Mouse (Mus musculus): Measurements from ENCODE around the gene Serpine2. TPM values are rescaled to one million over a fixed set of nuclear protein-coding genes. Genes with fewer than 3 reads are reported as not detected.
A peak's percentile ranks its signal among the peaks of the same experiment; 100 is the strongest.

Serpine2 gene
- polyA plus RNA-seq (2016; fragmentation: Nextera tagmentation; extraction: Ambion mirVana): 77.5 and 101 TPM in 2 replicates

GRCm38 (mm10) chr1:79861130-79861942 is at the start of gene Serpine2:
Gene Serpine2 (minus strand): TSS chr1:79861180.
- H3K4me1 ChIP-seq: peaks cover 47% of the 10 kb centered on the region
- H3K9me3 ChIP-seq: no peaks in the 10 kb centered on the region
- H3K27me3 ChIP-seq (replicated peaks; ENCODE audit: low read depth, poor library complexity, severe bottlenecking): peaks cover 13% of the 10 kb centered on the region; the same call in 1 of the 2 replicates
- H3K36me3 ChIP-seq (replicated peaks): no peaks in the 10 kb centered on the region
- 53% methylated on average over 6 of the region's 6 CpGs for WGBS
- H3K4me3 ChIP-seq: no peak within 1 kb of the TSS
- no peak within 1 kb of the TSS for H3K27ac ChIP-seq (replicated peaks)
- no peak for DNase-seq (ENCODE audit: low spot score)

DNA sequence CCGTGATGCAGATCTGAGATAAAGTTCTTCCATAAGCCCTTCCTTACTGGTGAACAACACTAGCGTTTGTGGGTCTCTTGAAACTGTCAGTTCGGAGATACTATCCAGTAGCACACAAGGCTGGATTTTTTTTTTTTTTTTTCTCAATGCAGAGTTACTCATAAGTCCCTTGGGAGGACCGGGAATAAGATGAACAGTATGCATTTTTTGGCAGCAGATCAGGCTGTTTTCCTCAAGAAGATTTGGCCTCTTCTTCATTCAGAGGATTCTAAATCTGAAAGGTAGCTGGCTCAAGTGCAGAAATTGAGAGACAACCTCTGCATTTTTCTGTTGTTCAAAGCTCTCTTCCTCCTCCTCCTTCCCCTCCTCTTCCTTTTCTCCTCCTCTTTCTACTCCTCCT is 46.8 kb upstream of the Serpine2 start:
- DNase-seq (ENCODE audit: low spot score): no peak
- H3K36me3 ChIP-seq (replicated peaks): no peaks in the 10 kb centered on the region
- H3K27ac ChIP-seq (replicated peaks): no peak overlapping the region
- no peaks in the 10 kb centered on the region for H3K27me3 ChIP-seq (replicated peaks; ENCODE audit: low read depth, poor library complexity, severe bottlenecking)
- 0 out of 2 replicates have a peak, but pooled peaks cover 9% of the 10 kb centered on the region for H3K9me3 ChIP-seq
- 79% methylated on average over 4 of the region's 4 CpGs for WGBS
- no peak overlapping the region for H3K4me3 ChIP-seq
- no peaks in the 10 kb centered on the region for H3K4me1 ChIP-seq

GRCm38 (mm10) chr1:79905241-79905640 is 44.3 kb upstream of the Serpine2 start:
- no peaks in the 10 kb centered on the region for H3K36me3 ChIP-seq (replicated peaks)
- H3K27ac ChIP-seq (replicated peaks): no peak overlapping the region
- H3K27me3 ChIP-seq (replicated peaks; ENCODE audit: low read depth, poor library complexity, severe bottlenecking): no peaks in the 10 kb centered on the region
- no peak for DNase-seq (ENCODE audit: low spot score)
- H3K4me1 ChIP-seq: no peaks in the 10 kb centered on the region
- no peaks in the 10 kb centered on the region for H3K9me3 ChIP-seq
- 63% methylated on average over 3 of the region's 3 CpGs for WGBS
- H3K4me3 ChIP-seq: no peak overlapping the region

- H3K27me3 ChIP-seq (replicated peaks; ENCODE audit: low read depth, poor library complexity, severe bottlenecking): no peaks in the 10 kb centered on the region
- no peaks in the 10 kb centered on the region for H3K36me3 ChIP-seq (replicated peaks)
- no peaks in the 10 kb centered on the region for H3K9me3 ChIP-seq
- no peak overlapping the region for H3K27ac ChIP-seq (replicated peaks)
- WGBS: 85% methylated on average over 2 of the region's 2 CpGs
- no peaks in the 10 kb centered on the region for H3K4me1 ChIP-seq
- no peak for DNase-seq (ENCODE audit: low spot score)
- H3K4me3 ChIP-seq: no peak overlapping the region
These were observed 41.9 kb upstream of the Serpine2 start for GRCm38 (mm10) chr1:79902901-79903300.

DNA sequence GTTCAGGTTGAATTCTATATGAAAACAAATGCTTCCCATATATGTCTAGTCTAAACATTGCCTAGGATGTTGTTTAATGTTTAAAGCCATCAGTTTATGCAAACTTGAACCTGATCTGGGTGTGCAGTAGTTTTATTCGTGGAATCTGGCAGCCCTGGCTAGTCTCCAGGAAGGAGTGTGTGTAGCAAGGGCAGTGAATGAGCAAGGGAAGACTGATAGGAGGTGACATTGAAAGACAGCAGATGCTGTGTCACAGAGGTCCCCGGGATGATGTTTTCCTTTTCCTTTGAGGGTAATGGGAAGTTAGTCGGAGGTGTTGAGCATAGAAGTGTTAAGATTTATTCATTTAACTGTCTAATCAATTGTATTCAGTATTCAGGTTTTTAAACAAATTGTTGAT is 21.7 kb upstream of the Serpine2 start:
- Histone ChIP-seq H3K4me3 (no peak overlapping the region), H3K36me3 (replicated peaks) (no peaks in the 10 kb centered on the region), H3K9me3 (no peaks in the 10 kb centered on the region), H3K27ac (replicated peaks) (no peak overlapping the region), H3K4me1 (no peaks in the 10 kb centered on the region), H3K27me3 (replicated peaks; ENCODE audit: low read depth, poor library complexity, severe bottlenecking) (no peaks in the 10 kb centered on the region)
- DNase-seq (ENCODE audit: low spot score): no peak
- 77% methylated on average over 3 of the region's 3 CpGs for WGBS

- no peak overlapping the region for H3K4me3 ChIP-seq
- H3K36me3 ChIP-seq (replicated peaks): no peaks in the 10 kb centered on the region
- H3K27ac ChIP-seq (replicated peaks): no peak overlapping the region
- no peaks in the 10 kb centered on the region for H3K9me3 ChIP-seq
- H3K27me3 ChIP-seq (replicated peaks; ENCODE audit: low read depth, poor library complexity, severe bottlenecking): no peaks in the 10 kb centered on the region
- H3K4me1 ChIP-seq: no peaks in the 10 kb centered on the region
- DNase-seq (ENCODE audit: low spot score): no peak
- WGBS: 51% methylated on average over 3 of the region's 3 CpGs
These were observed 13.8 kb upstream of the Serpine2 start for GRCm38 (mm10) chr1:79874741-79875140.

- H3K4me3 ChIP-seq: no peak overlapping the region
- no peaks in the 10 kb centered on the region for H3K9me3 ChIP-seq
- peaks cover 13% of the 10 kb centered on the region; the same call in 1 of the 2 replicates for H3K27me3 ChIP-seq (replicated peaks; ENCODE audit: low read depth, poor library complexity, severe bottlenecking)
- no peak overlapping the region for H3K27ac ChIP-seq (replicated peaks)
- H3K4me1 ChIP-seq: peaks cover 55% of the 10 kb centered on the region
- no peaks in the 10 kb centered on the region for H3K36me3 ChIP-seq (replicated peaks)
- WGBS: 53% methylated on average over 12 of the region's 12 CpGs
- no peak for DNase-seq (ENCODE audit: low spot score)
These were observed 455 bp downstream of the Serpine2 start for GRCm38 (mm10) chr1:79860411-79861039.

- 76% methylated on average over 5 of the region's 5 CpGs for WGBS
- H3K27ac ChIP-seq (replicated peaks): no peak overlapping the region
- no peak overlapping the region for H3K4me3 ChIP-seq
- DNase-seq (ENCODE audit: low spot score): no peak
- H3K4me1 ChIP-seq: peaks cover 59% of the 10 kb centered on the region
- no peaks in the 10 kb centered on the region for H3K36me3 ChIP-seq (replicated peaks)
- H3K9me3 ChIP-seq: no peaks in the 10 kb centered on the region
- peaks cover 13% of the 10 kb centered on the region; the same call in 1 of the 2 replicates for H3K27me3 ChIP-seq (replicated peaks; ENCODE audit: low read depth, poor library complexity, severe bottlenecking)
These were observed 1.0 kb downstream of the Serpine2 start for GRCm38 (mm10) chr1:79859975-79860374.

GRCm38 (mm10) chr1:79859026-79859425 is 2.0 kb downstream of the Serpine2 start:
- H3K4me1 ChIP-seq: peaks cover 68% of the 10 kb centered on the region
- DNase-seq (ENCODE audit: low spot score): no peak
- H3K27ac ChIP-seq (replicated peaks): peak overlapping the region; percentile 94
- peak overlapping the region; percentile 83 for H3K4me3 ChIP-seq
- H3K36me3 ChIP-seq (replicated peaks): no peaks in the 10 kb centered on the region
- no peaks in the 10 kb centered on the region for H3K9me3 ChIP-seq
- 26% methylated on average over 4 of the region's 4 CpGs for WGBS
- peaks cover 13% of the 10 kb centered on the region; the same call in 1 of the 2 replicates for H3K27me3 ChIP-seq (replicated peaks; ENCODE audit: low read depth, poor library complexity, severe bottlenecking)

- Histone ChIP-seq H3K27ac (replicated peaks) (peak overlapping the region; percentile 94), H3K4me1 (peaks cover 68% of the 10 kb centered on the region), H3K36me3 (replicated peaks) (no peaks in the 10 kb centered on the region), H3K9me3 (no peaks in the 10 kb centered on the region), H3K4me3 (peak overlapping the region; percentile 83), H3K27me3 (replicated peaks; ENCODE audit: low read depth, poor library complexity, severe bottlenecking) (peaks cover 13% of the 10 kb centered on the region; the same call in 1 of the 2 replicates)
- DNase-seq (ENCODE audit: low spot score): peak; percentile 82
- under 1% methylated on average over 76 of the region's 76 CpGs for WGBS
These were observed 2.5 kb downstream of the Serpine2 start for GRCm38 (mm10) chr1:79858389-79858994.

DNA sequence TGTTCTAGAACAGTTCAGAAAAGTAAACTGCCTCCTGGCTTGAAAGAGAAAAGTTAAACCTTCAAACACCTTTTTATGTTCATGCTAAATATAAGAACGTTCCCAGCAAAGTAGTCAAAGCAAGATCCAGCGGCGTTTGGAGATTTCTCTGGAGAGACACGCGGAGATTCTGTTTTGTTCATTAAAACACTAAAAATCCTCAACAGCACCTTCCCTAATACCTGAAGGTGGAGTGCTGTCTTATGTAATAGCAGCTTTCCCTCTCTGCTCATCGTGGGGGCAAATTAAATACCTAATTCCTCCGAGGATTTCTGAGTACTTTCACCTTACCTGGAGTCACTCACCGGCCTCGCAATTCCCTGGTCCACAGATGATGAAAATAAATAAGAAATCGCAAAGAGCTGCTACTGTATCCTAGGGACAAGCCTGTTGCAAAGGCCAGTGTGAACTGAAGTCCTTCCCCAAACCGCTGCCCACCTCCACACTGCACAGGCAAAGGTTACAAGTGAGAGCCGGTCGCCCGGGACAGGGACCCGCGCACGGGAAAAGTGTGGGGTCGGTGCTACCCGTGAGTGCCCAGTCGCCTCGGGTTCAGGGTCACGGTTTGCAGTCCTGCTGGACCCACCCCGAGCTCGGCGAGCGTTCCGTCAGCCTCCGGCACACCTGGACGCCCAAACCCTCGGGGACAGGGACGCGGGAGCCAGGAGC is 3.1 kb downstream of the Serpine2 start:
- H3K4me1 ChIP-seq: peaks cover 68% of the 10 kb centered on the region
- no peaks in the 10 kb centered on the region for H3K36me3 ChIP-seq (replicated peaks)
- peak overlapping the region; percentile 83 for H3K4me3 ChIP-seq
- no peaks in the 10 kb centered on the region for H3K9me3 ChIP-seq
- peaks cover 13% of the 10 kb centered on the region; the same call in 1 of the 2 replicates for H3K27me3 ChIP-seq (replicated peaks; ENCODE audit: low read depth, poor library complexity, severe bottlenecking)
- 2% methylated on average over 32 of the region's 32 CpGs for WGBS
- H3K27ac ChIP-seq (replicated peaks): peak overlapping the region; percentile 94
- DNase-seq (ENCODE audit: low spot score): no peak

GRCm38 (mm10) chr1:79856756-79857155 is 4.2 kb downstream of the Serpine2 start:
- peaks cover 13% of the 10 kb centered on the region; the same call in 1 of the 2 replicates for H3K27me3 ChIP-seq (replicated peaks; ENCODE audit: low read depth, poor library complexity, severe bottlenecking)
- no peak for DNase-seq (ENCODE audit: low spot score)

More at GRCm38 (mm10) chr1:79856756-79857155, 4.2 kb downstream of the Serpine2 start:
- 41% methylated on average over 4 of the region's 4 CpGs for WGBS
- Histone ChIP-seq H3K36me3 (replicated peaks) (no peaks in the 10 kb centered on the region), H3K27ac (replicated peaks) (no peak overlapping the region), H3K4me1 (peaks cover 65% of the 10 kb centered on the region), H3K9me3 (no peaks in the 10 kb centered on the region), H3K4me3 (peak overlapping the region; percentile 16; the same call in 1 of the 2 replicates)

Measured in embryonic facial prominence, embryonic 10.5 days (tissue).